Mouse (Mus musculus): ENCODE measurements around the gene Ociad1.

Gene Ociad1

GRCm38 (mm10) chr5:73292502-73293457 is at the start of gene Ociad1:
Ociad1 (plus strand) TSS chr5:73292784.
- peak; percentile 99 for DNase-seq (ENCODE audit: low read depth, low spot score)

DNA sequence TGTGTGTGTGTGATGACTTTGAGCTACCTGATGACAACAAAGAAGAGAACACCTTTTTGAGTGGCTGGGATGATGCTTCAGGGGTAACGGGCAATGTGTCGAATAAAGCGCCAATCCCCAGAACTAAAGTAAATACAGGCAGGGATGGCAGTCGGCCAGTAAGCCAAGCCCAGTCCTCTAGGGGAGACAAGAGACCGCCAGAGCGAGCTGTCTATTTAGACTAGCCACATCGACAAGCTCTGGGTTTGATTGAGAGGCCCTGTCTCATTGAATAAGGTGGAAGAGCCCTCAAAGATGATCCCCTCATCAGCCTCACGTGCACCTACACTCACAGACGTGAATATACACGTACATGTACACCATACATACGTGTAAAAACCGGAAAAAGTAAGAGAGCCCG is 48.2 kb upstream of the Ociad1 start:
- no peak for DNase-seq (ENCODE audit: low read depth, low spot score)

DNA sequence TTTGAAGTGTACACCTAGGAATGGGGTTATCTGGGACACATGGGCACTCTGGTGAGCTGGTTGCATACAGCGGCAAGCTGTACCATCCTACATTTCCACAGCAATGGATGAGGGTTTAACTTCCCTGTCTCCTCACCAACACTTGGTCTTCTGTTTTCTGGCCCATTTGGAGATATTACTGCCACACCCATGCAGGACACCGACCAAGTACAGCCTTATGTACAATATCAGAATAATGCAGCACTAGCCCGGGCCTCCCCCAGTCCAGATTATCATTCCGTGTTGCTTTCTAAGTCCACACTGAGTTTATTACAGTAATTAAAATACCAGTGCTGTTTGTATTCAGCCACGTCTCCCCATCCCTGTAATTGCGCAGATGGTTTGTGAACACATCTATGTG is 46.2 kb upstream of the Ociad1 start:
- no peak for DNase-seq (ENCODE audit: low read depth, low spot score)

- DNase-seq (ENCODE audit: low read depth, low spot score) = peak; percentile 64
Measured at GRCm38 (mm10) chr5:73248211-73248610, 44.4 kb upstream of the Ociad1 start.

GRCm38 (mm10) chr5:73249341-73249740 is 43.2 kb upstream of the Ociad1 start:
- DNase-seq (ENCODE audit: low read depth, low spot score) = no peak

DNA sequence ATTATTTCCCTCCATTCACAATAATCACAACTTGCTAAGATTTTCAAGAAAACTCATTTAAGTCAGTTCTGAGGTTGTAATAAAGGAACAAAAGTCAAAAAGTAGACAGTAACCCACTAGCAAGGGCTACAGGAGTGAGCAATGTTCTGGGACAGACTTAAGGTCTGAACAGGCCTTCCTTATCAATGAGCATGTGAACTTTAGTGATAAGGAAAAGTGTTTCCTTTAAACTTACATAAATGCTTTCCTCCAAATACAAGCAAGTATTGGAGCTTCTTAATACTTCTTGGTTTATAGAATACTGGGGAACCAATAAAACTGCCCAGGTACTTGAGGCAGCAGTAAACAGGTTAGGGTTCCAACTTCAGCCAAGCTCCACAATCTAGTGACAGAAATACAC is 39.8 kb upstream of the Ociad1 start:
- DNase-seq (ENCODE audit: low read depth, low spot score) = no peak

GRCm38 (mm10) chr5:73254660-73255059 is 37.9 kb upstream of the Ociad1 start:
- DNase-seq (ENCODE audit: low read depth, low spot score) = no peak

- DNase-seq (ENCODE audit: low read depth, low spot score) = peak; percentile 83
Measured at GRCm38 (mm10) chr5:73255321-73256251, 37.0 kb upstream of the Ociad1 start.

DNA sequence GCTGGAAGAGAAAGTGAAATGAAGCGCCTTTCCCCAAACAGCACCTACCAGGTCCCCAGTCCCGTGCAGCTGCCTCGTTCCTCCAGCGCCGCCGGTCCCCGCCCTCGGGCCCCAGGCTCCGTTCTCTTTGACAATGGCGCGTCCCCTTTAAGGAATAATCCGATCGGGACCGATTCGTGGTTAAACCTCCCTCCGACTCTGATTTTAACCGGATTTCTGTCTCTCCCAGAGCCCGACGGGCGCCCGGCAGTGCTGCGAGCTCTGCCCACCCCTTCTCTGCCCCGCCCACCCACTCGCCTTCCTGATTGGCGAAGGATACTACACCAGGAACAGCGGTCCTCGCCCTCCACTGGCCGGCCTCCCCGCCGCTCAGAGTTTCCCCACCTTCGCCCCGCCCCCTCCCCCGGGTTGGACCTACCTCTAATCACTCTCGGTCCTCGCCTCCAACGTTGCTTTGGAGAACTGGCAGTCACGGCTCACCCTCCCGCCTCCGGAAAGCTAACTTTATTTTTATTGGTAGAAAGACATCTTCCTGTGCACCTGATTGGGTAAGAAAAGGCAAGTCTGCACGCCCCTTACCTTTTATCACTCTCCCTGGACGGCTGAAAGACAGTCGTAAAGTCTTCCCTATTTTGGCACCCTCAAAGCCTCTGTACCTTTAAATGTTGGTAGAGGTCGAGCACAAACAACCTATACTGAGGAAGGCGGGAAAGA is 36.1 kb upstream of the Ociad1 start, which contains the start of gene Fryl:
TSS of gene Fryl (minus strand) at position 268 of the 714 bp plus-strand sequence.
- DNase-seq (ENCODE audit: low read depth, low spot score) = peak; percentile 99

DNA sequence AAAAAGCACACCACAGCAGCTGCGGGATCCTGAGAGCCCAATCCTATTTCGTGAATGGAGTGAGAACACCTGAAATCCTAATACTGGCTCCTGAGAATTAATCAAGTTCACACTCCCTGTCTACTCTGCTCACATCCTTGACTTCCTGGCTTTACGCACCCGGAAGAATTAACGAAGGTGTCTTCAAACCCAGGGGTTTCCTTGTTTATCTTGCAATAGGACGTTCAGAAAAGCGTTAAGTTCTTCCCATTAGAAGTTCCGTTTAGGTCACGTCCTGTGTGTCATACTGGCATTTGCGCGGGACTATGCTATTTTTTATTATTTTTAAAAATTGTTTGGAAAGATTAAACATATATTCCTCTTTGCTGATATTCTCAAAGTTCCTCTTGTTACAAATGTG is 35.5 kb upstream of the Ociad1 start:
- DNase-seq (ENCODE audit: low read depth, low spot score) = no peak

DNA sequence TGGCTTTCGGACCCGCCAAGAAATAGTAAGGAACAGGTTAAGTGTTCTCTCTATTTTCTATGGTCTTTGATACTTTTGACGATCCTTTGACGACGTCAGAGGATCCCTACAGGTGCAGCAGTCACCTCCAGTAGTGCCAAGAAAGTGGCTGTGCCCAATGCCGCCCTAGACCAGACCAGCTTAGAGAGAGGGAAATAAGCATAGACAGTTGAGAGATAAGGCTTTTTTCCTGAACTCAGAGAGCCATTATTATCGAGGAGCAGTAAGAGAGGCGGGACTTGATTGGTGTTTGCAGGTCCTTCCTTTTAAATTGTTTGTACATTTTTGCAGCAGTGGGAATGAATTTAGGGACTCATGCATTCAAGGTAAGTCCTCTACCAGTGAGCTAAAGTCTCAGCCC is 34.9 kb upstream of the Ociad1 start:
- no peak for DNase-seq (ENCODE audit: low read depth, low spot score)

GRCm38 (mm10) chr5:73264122-73264521 is 28.5 kb upstream of the Ociad1 start:
- no peak for DNase-seq (ENCODE audit: low read depth, low spot score)

DNA sequence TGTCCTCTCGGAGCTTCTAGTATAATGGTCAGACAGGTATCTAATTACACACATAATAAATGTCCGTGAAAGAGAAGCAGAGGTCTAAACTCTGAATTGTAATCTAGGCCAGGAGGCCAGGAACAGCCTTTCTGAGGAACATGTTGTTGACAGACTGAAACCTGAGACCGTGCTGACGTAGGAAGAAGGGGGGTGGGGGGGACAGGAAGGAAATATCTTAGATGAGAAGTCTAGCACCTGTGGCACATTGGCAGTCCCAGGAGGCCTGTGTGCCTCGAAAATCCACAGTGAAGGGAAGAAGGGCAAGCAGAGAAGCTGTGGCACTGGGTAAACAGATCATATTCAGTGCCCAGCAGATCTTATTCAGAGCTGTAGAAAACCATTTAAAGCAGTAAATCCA is 27.1 kb upstream of the Ociad1 start:
- no peak for DNase-seq (ENCODE audit: low read depth, low spot score)

GRCm38 (mm10) chr5:73268636-73269213 is 23.9 kb upstream of the Ociad1 start:
- no peak for DNase-seq (ENCODE audit: low read depth, low spot score)

GRCm38 (mm10) chr5:73270612-73271011 is 22.0 kb upstream of the Ociad1 start:
- DNase-seq (ENCODE audit: low read depth, low spot score) = peak; percentile 71

- DNase-seq (ENCODE audit: low read depth, low spot score) = no peak
Measured at GRCm38 (mm10) chr5:73273171-73273570, 19.4 kb upstream of the Ociad1 start.

GRCm38 (mm10) chr5:73274941-73275340 is 17.6 kb upstream of the Ociad1 start:
- DNase-seq (ENCODE audit: low read depth, low spot score) = no peak

GRCm38 (mm10) chr5:73279190-73279589 is 13.4 kb upstream of the Ociad1 start:
- no peak for DNase-seq (ENCODE audit: low read depth, low spot score)

DNA sequence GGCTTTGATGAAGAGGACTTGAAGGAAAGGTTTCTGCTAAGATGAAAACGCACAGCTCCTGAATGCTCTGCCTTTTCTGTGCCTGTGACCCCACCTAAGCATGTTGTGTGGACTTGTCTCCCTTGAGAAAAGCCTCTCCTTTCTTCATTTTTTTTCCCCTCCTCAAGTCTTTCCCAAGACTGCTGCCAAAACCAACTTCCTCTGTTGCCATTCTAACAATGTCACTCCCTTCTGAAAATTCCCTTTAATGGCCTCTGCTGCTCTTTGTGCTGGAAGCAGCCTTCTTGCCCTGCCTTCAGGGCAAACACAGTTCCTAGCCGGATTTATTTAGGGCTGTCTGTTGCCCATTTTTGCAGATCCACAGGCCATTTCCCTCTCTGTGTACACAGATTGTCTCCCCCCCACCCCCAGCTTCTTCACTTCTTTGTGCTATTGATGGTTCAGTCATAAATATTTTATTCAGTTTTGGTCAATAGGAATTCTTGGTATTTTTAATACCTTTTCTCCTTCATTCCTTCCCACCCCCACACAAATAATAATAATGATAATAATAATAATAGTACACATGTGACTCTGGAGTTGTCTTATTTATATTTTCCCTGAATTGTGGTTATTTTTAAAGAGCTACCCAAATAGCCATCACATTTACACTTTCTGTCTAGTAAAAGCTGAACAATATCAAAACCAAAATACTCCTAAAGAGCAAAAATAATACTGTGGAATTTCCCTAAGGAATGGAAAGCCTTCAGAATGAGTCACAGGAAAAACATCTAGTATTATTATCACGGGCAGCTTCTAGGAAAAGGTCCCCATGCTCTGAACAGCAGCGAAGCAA is 12.6 kb upstream of the Ociad1 start:
- DNase-seq (ENCODE audit: low read depth, low spot score) = no peak

- DNase-seq (ENCODE audit: low read depth, low spot score) = no peak
Measured at GRCm38 (mm10) chr5:73280567-73280850, 12.1 kb upstream of the Ociad1 start.

DNA sequence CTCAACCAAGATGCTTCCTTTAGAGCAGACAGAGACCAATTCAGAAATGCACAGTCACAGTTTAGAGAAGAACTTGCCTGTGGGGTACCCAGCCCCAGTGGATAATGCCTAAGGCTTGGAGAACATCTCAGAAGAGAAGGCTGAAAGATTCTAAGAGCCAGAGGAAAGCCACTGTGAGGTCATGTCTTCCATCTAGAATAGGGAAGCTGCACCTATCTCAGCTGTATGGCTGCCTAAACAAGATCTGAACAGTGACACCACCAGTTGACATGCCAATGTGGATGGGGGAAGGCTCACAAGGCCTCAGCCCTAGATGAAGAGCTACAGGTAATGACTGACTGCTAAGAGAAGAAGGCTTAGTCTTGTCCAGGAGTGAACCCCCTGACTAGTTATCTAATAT is 8.5 kb upstream of the Ociad1 start:
- no peak for DNase-seq (ENCODE audit: low read depth, low spot score)
